Mouse (Mus musculus): ENCODE measurements at regions not wholly inside any gene's neighbourhood (a gene's known extent, or its start where the extent isn't known, plus 50 kb on each side); places are given as distances from the start of the nearest gene placed in this dataset.

- TF ChIP-seq POLR2AphosphoS5 (IDR thresholded peaks at IDR 0.05; ENCODE audit: insufficient replicate concordance, low read depth, low read length): no peak
- no peak for TF ChIP-seq GATA1 (IDR thresholded peaks at IDR 0.05; ENCODE audit: borderline replicate concordance, low read length)
- no peak for TF ChIP-seq TAL1 (conservative IDR thresholded peaks at IDR 0.05; ENCODE audit: low read depth, low read length)
- TF ChIP-seq GATA2 (IDR thresholded peaks at IDR 0.05; ENCODE audit: borderline replicate concordance, low read depth, low read length): no peak
- TF ChIP-seq CTCF (IDR thresholded peaks at IDR 0.05; ENCODE audit: low read depth, low read length): no peak
These were observed 315.1 kb downstream of the Cdh26 start for GRCm38 (mm10) chr2:178745296-178746015.

GRCm38 (mm10) chr2:178751247-178751646 lies 320.9 kb downstream of the Cdh26 start:
- ATAC-seq (ENCODE audit: extremely low read depth, insufficient number of reproducible peaks, low FRiP score, poor library complexity, severe bottlenecking) (no peak), DNase-seq (ENCODE audit: low spot score) (no peak)
- Histone ChIP-seq H3K4me1 (ENCODE audit: insufficient read depth, low read depth, low read length) (no peaks in the 10 kb centered on the region), H3K9me3 (replicated peaks) (peaks cover 49% of the 10 kb centered on the region), H3K27me3 (ENCODE audit: insufficient read depth, low read length) (no peaks in the 10 kb centered on the region), H3K4me3 (ENCODE audit: low read depth, low read length) (no peak overlapping the region), H3K36me3 (replicated peaks) (no peaks in the 10 kb centered on the region)
- TF ChIP-seq TAL1 (conservative IDR thresholded peaks at IDR 0.05; ENCODE audit: low read depth, low read length): no peak
- no peak for TF ChIP-seq GATA1 (IDR thresholded peaks at IDR 0.05; ENCODE audit: borderline replicate concordance, low read length)
- TF ChIP-seq CTCF (IDR thresholded peaks at IDR 0.05; ENCODE audit: low read depth, low read length): no peak
- no peak for TF ChIP-seq GATA2 (IDR thresholded peaks at IDR 0.05; ENCODE audit: borderline replicate concordance, low read depth, low read length)
- TF ChIP-seq POLR2AphosphoS5 (IDR thresholded peaks at IDR 0.05; ENCODE audit: insufficient replicate concordance, low read depth, low read length): no peak

More at GRCm38 (mm10) chr2:178745296-178746015, 315.1 kb downstream of the Cdh26 start:
- ATAC-seq (ENCODE audit: extremely low read depth, insufficient number of reproducible peaks, low FRiP score, poor library complexity, severe bottlenecking): no peak
- H3K9me3 ChIP-seq (replicated peaks): peaks cover 53% of the 10 kb centered on the region
- no peak for DNase-seq (ENCODE audit: low spot score)
- H3K27me3 ChIP-seq (ENCODE audit: insufficient read depth, low read length): no peaks in the 10 kb centered on the region
- H3K4me1 ChIP-seq (ENCODE audit: insufficient read depth, low read depth, low read length): no peaks in the 10 kb centered on the region
- H3K4me3 ChIP-seq (ENCODE audit: low read depth, low read length): no peak overlapping the region
- H3K36me3 ChIP-seq (replicated peaks): no peaks in the 10 kb centered on the region

GRCm38 (mm10) chr2:178758366-178758765 lies 328.0 kb downstream of the Cdh26 start:
- Histone ChIP-seq H3K9me3 (replicated peaks) (peaks cover 76% of the 10 kb centered on the region), H3K36me3 (replicated peaks) (no peaks in the 10 kb centered on the region), H3K27me3 (ENCODE audit: insufficient read depth, low read length) (no peaks in the 10 kb centered on the region), H3K4me3 (ENCODE audit: low read depth, low read length) (no peak overlapping the region), H3K4me1 (ENCODE audit: insufficient read depth, low read depth, low read length) (no peaks in the 10 kb centered on the region)
- TF ChIP-seq GATA1 (IDR thresholded peaks at IDR 0.05; ENCODE audit: borderline replicate concordance, low read length): no peak
- peak; percentile 20; the same call in 1 of the 2 replicates for TF ChIP-seq CTCF (IDR thresholded peaks at IDR 0.05; ENCODE audit: low read depth, low read length)
- DNase-seq (ENCODE audit: low spot score) (no peak), ATAC-seq (ENCODE audit: extremely low read depth, insufficient number of reproducible peaks, low FRiP score, poor library complexity, severe bottlenecking) (no peak)

- TF ChIP-seq GATA2 (IDR thresholded peaks at IDR 0.05; ENCODE audit: borderline replicate concordance, low read depth, low read length) (no peak), CTCF (IDR thresholded peaks at IDR 0.05; ENCODE audit: low read depth, low read length) (no peak), TAL1 (conservative IDR thresholded peaks at IDR 0.05; ENCODE audit: low read depth, low read length) (no peak), GATA1 (IDR thresholded peaks at IDR 0.05; ENCODE audit: borderline replicate concordance, low read length) (no peak), POLR2AphosphoS5 (IDR thresholded peaks at IDR 0.05; ENCODE audit: insufficient replicate concordance, low read depth, low read length) (no peak)
- ATAC-seq (ENCODE audit: extremely low read depth, insufficient number of reproducible peaks, low FRiP score, poor library complexity, severe bottlenecking) (no peak), DNase-seq (ENCODE audit: low spot score) (no peak)
- H3K27me3 ChIP-seq (ENCODE audit: insufficient read depth, low read length): no peaks in the 10 kb centered on the region
- H3K4me3 ChIP-seq (ENCODE audit: low read depth, low read length): no peak overlapping the region
- H3K36me3 ChIP-seq (replicated peaks): no peaks in the 10 kb centered on the region
- no peaks in the 10 kb centered on the region for H3K4me1 ChIP-seq (ENCODE audit: insufficient read depth, low read depth, low read length)
- H3K9me3 ChIP-seq (replicated peaks): peaks cover 80% of the 10 kb centered on the region
These were observed 338.2 kb downstream of the Cdh26 start for GRCm38 (mm10) chr2:178768526-178768925.

- Histone ChIP-seq H3K4me3 (ENCODE audit: low read depth, low read length) (no peak overlapping the region), H3K36me3 (replicated peaks) (no peaks in the 10 kb centered on the region), H3K27me3 (ENCODE audit: insufficient read depth, low read length) (no peaks in the 10 kb centered on the region), H3K9me3 (replicated peaks) (peaks cover 75% of the 10 kb centered on the region), H3K4me1 (ENCODE audit: insufficient read depth, low read depth, low read length) (no peaks in the 10 kb centered on the region)
- DNase-seq (ENCODE audit: low spot score) (no peak), ATAC-seq (ENCODE audit: extremely low read depth, insufficient number of reproducible peaks, low FRiP score, poor library complexity, severe bottlenecking) (no peak)
- no peak for TF ChIP-seq GATA2 (IDR thresholded peaks at IDR 0.05; ENCODE audit: borderline replicate concordance, low read depth, low read length)
- TF ChIP-seq POLR2AphosphoS5 (IDR thresholded peaks at IDR 0.05; ENCODE audit: insufficient replicate concordance, low read depth, low read length): no peak
- TF ChIP-seq GATA1 (IDR thresholded peaks at IDR 0.05; ENCODE audit: borderline replicate concordance, low read length): no peak
- no peak for TF ChIP-seq CTCF (IDR thresholded peaks at IDR 0.05; ENCODE audit: low read depth, low read length)
- no peak for TF ChIP-seq TAL1 (conservative IDR thresholded peaks at IDR 0.05; ENCODE audit: low read depth, low read length)
These were observed 338.7 kb downstream of the Cdh26 start for GRCm38 (mm10) chr2:178769001-178769400.

DNA sequence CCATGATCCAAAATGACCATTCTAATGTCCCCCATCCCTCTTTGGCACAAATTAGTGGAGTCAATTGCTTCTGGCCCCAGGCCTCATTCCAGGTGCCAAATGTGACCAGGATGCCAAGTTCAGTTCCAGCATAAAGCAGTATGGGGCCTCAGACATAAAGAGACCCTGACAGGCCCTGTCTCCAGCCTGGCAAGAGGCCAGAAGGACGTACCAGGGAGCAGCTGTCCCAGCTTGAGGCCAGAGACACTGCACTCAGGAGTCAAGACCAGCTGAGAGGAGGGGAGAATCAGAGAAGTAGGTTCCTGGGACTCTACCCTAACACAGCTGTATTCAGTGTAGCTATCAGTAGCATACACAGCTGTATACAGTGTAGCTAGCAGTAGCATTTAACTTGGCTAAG lies 341.1 kb downstream of the Cdh26 start:
- TF ChIP-seq GATA2 (IDR thresholded peaks at IDR 0.05; ENCODE audit: borderline replicate concordance, low read depth, low read length): no peak
- TF ChIP-seq TAL1 (conservative IDR thresholded peaks at IDR 0.05; ENCODE audit: low read depth, low read length): no peak
- TF ChIP-seq CTCF (IDR thresholded peaks at IDR 0.05; ENCODE audit: low read depth, low read length): no peak
- no peak for TF ChIP-seq GATA1 (IDR thresholded peaks at IDR 0.05; ENCODE audit: borderline replicate concordance, low read length)
- no peak for TF ChIP-seq POLR2AphosphoS5 (IDR thresholded peaks at IDR 0.05; ENCODE audit: insufficient replicate concordance, low read depth, low read length)
- Histone ChIP-seq H3K4me3 (ENCODE audit: low read depth, low read length) (no peak overlapping the region), H3K36me3 (replicated peaks) (no peaks in the 10 kb centered on the region), H3K4me1 (ENCODE audit: insufficient read depth, low read depth, low read length) (no peaks in the 10 kb centered on the region), H3K27me3 (ENCODE audit: insufficient read depth, low read length) (no peaks in the 10 kb centered on the region), H3K9me3 (replicated peaks) (peaks cover 55% of the 10 kb centered on the region)
- DNase-seq (ENCODE audit: low spot score) (no peak), ATAC-seq (ENCODE audit: extremely low read depth, insufficient number of reproducible peaks, low FRiP score, poor library complexity, severe bottlenecking) (no peak)
